Mouse (Mus musculus): ENCODE data around the gene BC003965.

- TF ChIP-seq CTCF (conservative IDR thresholded peaks at IDR 0.05; ENCODE audit: insufficient read depth, insufficient read length, low read depth, low read length) (0 out of 2 replicates have a peak, but pooled peaks have one; percentile 25), POLR2A (IDR thresholded peaks at IDR 0.05; ENCODE audit: low read depth, low read length) (no peak)
Measured at GRCm38 (mm10) chr17:25139960-25140359, 44.4 kb upstream of the BC003965 start.

Measured in kidney, adult 2 months (tissue).